Mouse (Mus musculus) forebrain, embryonic 13.5 days (tissue): Measurements from ENCODE around the gene Ninj2. TPM values are rescaled to one million over a fixed set of nuclear protein-coding genes. Genes with fewer than 3 reads are reported as not detected.

Experiments
- ATAC-seq: fragments of 200-750 bp; cut with Nextera tagmentation; 2 replicates; pipeline ENCODE4 v1.8.0; 2017
- H3K27ac ChIP-seq: fragments of 300-500 bp; sonication (generic); 2 replicates; pipeline ENCODE4 v1.5.1; 2015; ENCODE audit warnings: inconsistent platforms, mild to moderate bottlenecking, moderate library complexity
- H3K27me3 ChIP-seq: fragments of 300-500 bp; sonication (generic); 2 replicates; pipeline ENCODE4 v1.6.1; 2015; ENCODE audit warnings: mild to moderate bottlenecking, inconsistent platforms
- H3K36me3 ChIP-seq: fragments of 300-500 bp; sonication (generic); 2 replicates; pipeline ENCODE4 v1.6.1; 2015; ENCODE audit warnings: mild to moderate bottlenecking, inconsistent platforms; ENCODE audit not compliant: poor library complexity, severe bottlenecking
- H3K4me1 ChIP-seq: fragments of 300-500 bp; sonication (generic); 2 replicates; pipeline ENCODE4 v1.6.1; 2015; ENCODE audit warnings: inconsistent platforms
- H3K4me2 ChIP-seq: fragments of 300-500 bp; sonication (generic); 2 replicates; pipeline ENCODE4 v1.6.1; 2015; ENCODE audit warnings: inconsistent platforms, mild to moderate bottlenecking, moderate library complexity
- H3K4me3 ChIP-seq: fragments of 300-500 bp; sonication (generic); 2 replicates; pipeline ENCODE4 v1.5.1; 2015; ENCODE audit warnings: mild to moderate bottlenecking, inconsistent platforms
- H3K9ac ChIP-seq: fragments of 300-500 bp; sonication (generic); 2 replicates; pipeline ENCODE4 v1.6.1; 2015; ENCODE audit warnings: mild to moderate bottlenecking, inconsistent platforms
- H3K9me3 ChIP-seq: fragments of 300-500 bp; sonication (generic); replicated peaks from 2 replicates; pipeline ENCODE4 v1.6.1; 2016; ENCODE audit warnings: inconsistent platforms
- WGBS: fragments of 180-500 bp; shearing (Covaris S2); methylation state at CpG from one replicate; pipeline ENCODE4 v1.1.7; 2015; 5-methylcytosine and 5-hydroxymethylcytosine counted together
- polyA plus RNA-seq: library from polyadenylated mRNA; unstranded; fragments of >200 nt; fragmentation: Nextera tagmentation; extraction: Ambion mirVana; gene quantifications from 2 replicates; pipeline ENCODE4 v1.2.1, GENCODE M21; 2015

The Ninj2 gene
- polyA plus RNA-seq, 1 experiment from 2014 or later: not detected

DNA sequence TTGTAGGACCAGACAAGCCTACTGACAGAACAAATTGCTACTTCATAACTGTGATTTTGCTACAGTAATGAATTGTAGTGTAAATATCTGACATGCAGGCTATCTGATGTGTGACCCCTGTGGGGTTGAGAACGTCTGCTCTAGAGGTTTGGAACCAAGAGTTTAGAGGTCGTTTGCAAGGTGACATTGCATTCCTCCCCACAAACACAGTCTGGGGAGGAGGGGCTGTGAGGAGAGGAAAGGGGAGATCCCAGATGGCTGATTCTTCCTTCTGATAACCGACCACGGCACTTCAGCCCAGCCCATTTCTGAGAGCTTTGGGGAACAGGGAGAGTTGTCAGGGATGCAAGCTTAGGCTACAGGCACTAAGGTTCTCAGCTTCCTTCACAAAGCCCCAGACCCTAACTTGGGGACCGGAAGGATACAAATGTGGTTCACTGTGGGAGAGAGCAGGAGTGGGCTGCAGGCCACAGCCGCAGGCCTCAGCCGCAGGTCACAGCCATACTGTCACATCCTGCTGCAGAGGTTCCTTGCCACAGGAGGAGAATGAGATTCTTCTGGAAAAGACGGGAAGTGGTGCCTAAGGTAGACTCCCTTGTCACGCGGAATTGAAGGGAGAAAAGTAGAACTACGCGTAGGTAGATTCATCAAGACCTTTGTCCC is 56.4 kb downstream of the Ninj2 start:
- H3K4me2 ChIP-seq: no peak overlapping the region
- H3K27me3 ChIP-seq: no peaks in the 10 kb centered on the region
- 84% methylated on average over 12 of the region's 12 CpGs for WGBS
- no peak overlapping the region for H3K9ac ChIP-seq
- no peak for ATAC-seq
- no peak overlapping the region for H3K27ac ChIP-seq
- no peaks in the 10 kb centered on the region for H3K4me1 ChIP-seq
- H3K4me3 ChIP-seq: no peak overlapping the region
- H3K9me3 ChIP-seq: no peaks in the 10 kb centered on the region
- no peaks in the 10 kb centered on the region for H3K36me3 ChIP-seq

DNA sequence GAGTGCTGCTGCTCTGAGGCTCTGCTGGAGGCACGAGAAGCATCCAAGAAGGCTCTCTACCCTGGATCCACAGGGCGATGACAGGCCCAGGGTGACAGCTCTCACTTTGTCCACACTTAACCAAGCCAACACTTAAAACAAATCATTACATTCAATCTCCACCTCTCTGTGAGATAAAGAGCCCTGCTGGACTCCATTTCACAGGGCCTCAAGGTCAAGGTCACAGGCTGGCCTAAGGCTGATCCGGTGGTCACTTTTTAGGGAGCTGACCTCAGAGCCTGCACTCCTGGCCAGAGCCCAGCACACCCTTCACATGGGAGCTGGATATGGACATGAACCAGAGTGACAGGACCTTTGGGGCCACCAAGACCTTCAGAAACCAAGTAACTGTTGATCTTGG is 57.1 kb downstream of the Ninj2 start:
- 90% methylated on average over 3 of the region's 3 CpGs for WGBS
- no peaks in the 10 kb centered on the region for H3K9me3 ChIP-seq
- H3K4me1 ChIP-seq: no peaks in the 10 kb centered on the region; the same call in 1 of the 2 replicates
- no peaks in the 10 kb centered on the region for H3K27me3 ChIP-seq
- H3K4me2 ChIP-seq: no peak overlapping the region
- ATAC-seq: no peak
- H3K4me3 ChIP-seq: no peak overlapping the region
- no peaks in the 10 kb centered on the region for H3K36me3 ChIP-seq
- no peak overlapping the region for H3K9ac ChIP-seq
- H3K27ac ChIP-seq: no peak overlapping the region

DNA sequence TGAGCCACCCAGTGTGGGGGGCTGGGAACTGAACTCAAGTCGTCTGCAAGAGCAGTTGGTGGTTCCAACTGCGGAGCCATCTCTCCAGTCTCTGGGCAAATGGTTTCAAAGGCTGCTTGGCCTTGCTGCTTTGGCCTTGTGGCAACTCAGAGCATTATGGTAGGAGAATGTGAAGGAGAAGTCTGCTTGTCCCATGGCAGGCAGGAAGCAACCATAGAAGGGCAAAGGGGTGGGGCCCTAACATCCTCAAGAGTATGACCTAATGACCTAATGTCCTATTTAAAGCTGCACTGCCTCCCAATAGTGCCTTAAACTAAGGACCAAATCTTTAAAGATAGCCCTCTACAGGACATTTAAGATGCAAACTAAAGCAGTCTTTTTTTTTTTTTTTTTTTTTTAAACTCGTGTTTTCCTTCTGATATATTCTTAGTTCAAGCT is 58.5 kb downstream of the Ninj2 start:
- no peaks in the 10 kb centered on the region for H3K27me3 ChIP-seq
- H3K4me2 ChIP-seq: no peak overlapping the region
- no peak overlapping the region for H3K4me3 ChIP-seq
- H3K9ac ChIP-seq: no peak overlapping the region
- no peaks in the 10 kb centered on the region for H3K36me3 ChIP-seq
- no peak overlapping the region for H3K27ac ChIP-seq
- ATAC-seq: no peak
- peaks cover 3% of the 10 kb centered on the region for H3K4me1 ChIP-seq
- 74% methylated on average over 3 of the region's 3 CpGs for WGBS
- no peaks in the 10 kb centered on the region for H3K9me3 ChIP-seq

DNA sequence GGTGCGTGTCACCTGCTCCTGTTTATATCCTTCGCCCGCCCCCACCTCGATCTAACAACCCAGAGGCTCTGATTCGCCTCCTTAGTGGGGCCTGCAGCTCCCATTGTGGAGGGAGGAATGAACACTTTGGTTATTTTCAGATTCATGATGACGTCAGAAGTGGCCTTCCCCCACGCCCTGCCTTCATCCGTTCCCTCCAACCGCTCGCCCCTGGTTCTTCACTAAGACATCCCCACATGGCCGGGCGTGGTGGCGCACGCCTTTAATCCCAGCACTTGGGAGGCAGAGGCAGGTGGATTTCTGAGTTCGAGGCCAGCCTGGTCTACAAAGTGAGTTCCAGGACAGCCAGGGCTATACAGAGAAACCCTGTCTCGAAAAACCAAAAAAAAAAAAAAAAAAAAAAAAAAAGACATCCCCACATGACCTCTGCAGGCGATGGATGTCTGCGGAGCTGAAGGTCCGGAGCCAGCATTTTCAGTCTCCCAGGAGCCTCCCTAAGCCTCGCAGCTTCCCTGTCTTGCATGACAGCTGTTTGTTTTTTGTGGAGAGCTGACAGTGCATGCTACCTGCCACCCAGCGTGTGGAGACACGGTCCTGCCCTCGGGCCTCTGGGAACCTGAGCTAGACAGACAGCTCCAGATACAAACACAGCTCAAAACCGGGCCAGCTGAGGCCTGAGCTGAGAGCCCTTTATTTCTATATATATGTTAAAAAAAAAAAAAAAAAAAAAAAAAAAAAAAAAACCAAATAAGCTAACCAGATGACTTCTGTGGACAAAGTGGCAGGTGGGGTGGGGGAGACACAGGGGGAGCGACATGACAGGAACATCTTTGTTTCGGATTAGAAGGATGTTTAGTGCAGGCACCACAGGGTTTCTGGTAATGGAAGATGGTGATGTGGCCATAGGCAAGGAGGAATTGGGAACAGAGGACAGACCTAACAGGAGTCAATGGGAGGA is 59.9 kb downstream of the Ninj2 start:
- WGBS: 90% methylated on average over 24 of the region's 26 CpGs
- no peak overlapping the region for H3K4me2 ChIP-seq
- H3K36me3 ChIP-seq: no peaks in the 10 kb centered on the region
- no peak overlapping the region for H3K9ac ChIP-seq
- H3K9me3 ChIP-seq: no peaks in the 10 kb centered on the region
- H3K27ac ChIP-seq: no peak overlapping the region
- peaks cover 17% of the 10 kb centered on the region for H3K4me1 ChIP-seq
- H3K27me3 ChIP-seq: no peaks in the 10 kb centered on the region
- H3K4me3 ChIP-seq: no peak overlapping the region
- ATAC-seq: no peak

DNA sequence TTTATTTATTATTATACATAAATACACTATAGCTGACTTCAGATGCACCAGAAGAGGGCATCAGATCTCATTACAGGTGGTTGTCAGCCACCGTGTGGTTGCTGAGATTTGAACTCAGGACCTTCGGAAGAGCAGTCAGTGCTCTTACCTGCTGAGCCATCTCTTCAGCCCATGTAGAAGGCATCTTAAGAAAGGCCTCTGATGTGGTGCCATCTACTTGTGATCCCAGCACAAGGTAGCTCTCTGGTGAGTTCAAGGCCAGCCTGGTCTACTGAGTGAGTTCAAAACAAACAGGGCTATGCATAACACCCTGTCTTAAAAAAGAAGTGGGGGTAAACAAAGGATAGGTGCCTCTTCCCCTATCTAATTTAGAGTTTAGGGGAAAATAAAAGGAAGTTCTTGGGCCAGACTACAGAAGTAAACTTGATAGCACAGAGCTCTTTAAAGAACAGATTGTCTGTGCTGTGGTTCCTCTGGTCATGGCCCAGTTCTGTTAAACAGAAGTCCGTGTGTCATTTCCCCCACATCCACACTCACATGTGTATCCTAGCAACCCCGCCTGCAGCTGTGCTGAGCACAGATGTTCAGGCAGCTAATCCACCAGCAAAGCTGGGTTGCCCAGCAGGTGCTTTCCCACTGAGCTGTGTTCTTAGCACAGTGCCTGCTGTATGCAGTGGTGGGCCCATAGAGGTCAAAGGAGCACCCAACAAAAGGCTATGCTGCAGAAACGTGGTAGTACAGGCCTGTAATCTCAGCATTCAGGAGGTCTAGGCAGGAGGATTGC is 61.6 kb downstream of the Ninj2 start:
- ATAC-seq: no peak
- H3K4me2 ChIP-seq: no peak overlapping the region
- H3K27ac ChIP-seq: no peak overlapping the region
- no peaks in the 10 kb centered on the region for H3K27me3 ChIP-seq
- H3K4me3 ChIP-seq: no peak overlapping the region
- H3K9ac ChIP-seq: no peak overlapping the region
- H3K36me3 ChIP-seq: no peaks in the 10 kb centered on the region
- WGBS: 68% methylated on average over 5 of the region's 5 CpGs
- H3K4me1 ChIP-seq: peaks cover 32% of the 10 kb centered on the region
- no peaks in the 10 kb centered on the region for H3K9me3 ChIP-seq

DNA sequence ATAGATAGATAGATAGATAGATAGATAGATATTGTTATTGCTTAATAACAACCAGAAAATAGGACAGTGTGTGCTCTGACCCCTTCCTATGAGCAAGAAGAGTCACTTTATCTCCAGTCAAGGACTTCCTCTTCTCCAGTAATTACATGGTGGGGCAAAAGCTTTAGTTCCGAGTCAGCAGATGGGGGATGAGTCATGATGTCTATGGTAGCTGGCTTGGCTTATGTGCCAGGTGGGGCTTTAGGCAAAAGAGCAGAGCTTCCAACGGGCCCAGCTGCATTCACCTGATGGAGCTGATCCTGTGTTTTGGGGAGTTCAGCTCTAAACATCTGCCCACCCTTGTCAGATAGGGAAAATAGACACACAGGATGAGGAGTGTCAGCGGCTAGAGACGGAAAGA is 62.4 kb downstream of the Ninj2 start:
- no peaks in the 10 kb centered on the region for H3K36me3 ChIP-seq
- H3K9me3 ChIP-seq: no peaks in the 10 kb centered on the region
- no peak overlapping the region for H3K4me2 ChIP-seq
- 94% methylated on average over 4 of the region's 4 CpGs for WGBS
- no peak overlapping the region for H3K9ac ChIP-seq
- peaks cover 38% of the 10 kb centered on the region for H3K4me1 ChIP-seq
- no peak for ATAC-seq
- no peaks in the 10 kb centered on the region for H3K27me3 ChIP-seq
- H3K27ac ChIP-seq: no peak overlapping the region
- no peak overlapping the region for H3K4me3 ChIP-seq

DNA sequence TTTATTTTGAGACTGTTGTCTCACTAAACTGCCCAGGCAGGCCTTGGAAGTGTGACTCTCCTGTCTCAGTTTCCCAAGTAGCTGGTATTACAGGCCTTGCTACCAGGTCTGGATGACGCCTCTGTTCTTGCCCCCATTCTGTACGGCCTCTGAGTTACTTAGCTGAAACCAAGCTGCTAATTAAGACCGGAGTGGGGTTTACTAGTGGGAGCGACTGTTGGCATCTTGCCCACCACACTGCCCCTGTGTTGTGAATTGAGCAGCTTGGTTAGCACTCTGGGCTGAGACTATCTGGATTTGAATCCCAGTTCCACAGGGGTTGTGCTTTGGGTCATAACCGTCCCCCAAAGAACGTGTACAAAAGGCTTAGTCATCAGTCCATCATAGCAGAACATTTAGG is 64.3 kb downstream of the Ninj2 start:
- H3K36me3 ChIP-seq: no peaks in the 10 kb centered on the region
- peak overlapping the region; percentile 2; the same call in 1 of the 2 replicates for H3K9ac ChIP-seq
- WGBS: 25% methylated on average over 6 of the region's 6 CpGs
- H3K4me1 ChIP-seq: peaks cover 38% of the 10 kb centered on the region
- H3K27ac ChIP-seq: no peak overlapping the region; the same call in 1 of the 2 replicates
- no peaks in the 10 kb centered on the region for H3K9me3 ChIP-seq
- H3K27me3 ChIP-seq: no peaks in the 10 kb centered on the region
- H3K4me2 ChIP-seq: no peak overlapping the region
- ATAC-seq: peak; percentile 61
- H3K4me3 ChIP-seq: no peak overlapping the region

DNA sequence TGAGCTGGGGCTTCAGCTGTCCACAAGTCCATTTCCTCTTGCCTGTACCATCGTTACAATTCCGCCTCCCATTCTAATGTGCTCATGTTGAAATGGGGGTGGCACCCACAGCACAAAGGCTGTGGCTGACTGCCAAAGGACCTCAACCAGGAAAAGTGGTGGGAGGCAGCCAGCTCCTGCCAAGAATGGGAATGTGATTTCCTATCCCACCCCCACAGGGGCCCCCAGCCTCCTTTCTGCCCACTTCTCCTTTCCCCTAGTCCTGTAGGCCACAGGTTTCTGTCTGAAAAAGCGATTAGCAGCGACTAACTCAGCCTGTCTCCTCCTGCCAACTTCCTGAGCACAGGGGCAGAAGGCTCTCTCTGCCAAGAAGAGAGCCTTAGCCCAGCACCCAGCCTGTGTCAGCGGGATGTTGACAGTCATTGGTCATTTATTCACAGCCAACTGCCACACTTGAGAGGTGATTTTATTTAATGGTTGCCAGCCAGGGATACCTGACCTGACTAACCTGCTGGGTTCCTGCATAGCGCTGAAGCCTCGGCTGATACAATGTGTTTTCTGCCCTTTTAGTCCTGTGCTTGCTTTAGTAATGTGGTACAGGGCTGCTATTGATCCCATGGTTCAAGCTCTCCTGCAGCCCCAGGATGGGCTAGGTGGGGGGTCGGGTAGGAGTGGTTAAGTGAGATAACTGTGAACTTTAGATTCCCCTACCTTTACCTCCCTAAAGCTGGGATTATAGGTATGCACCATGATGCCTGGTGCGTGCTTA is 66.2 kb downstream of the Ninj2 start:
- 45% methylated on average over 9 of the region's 9 CpGs for WGBS

DNA sequence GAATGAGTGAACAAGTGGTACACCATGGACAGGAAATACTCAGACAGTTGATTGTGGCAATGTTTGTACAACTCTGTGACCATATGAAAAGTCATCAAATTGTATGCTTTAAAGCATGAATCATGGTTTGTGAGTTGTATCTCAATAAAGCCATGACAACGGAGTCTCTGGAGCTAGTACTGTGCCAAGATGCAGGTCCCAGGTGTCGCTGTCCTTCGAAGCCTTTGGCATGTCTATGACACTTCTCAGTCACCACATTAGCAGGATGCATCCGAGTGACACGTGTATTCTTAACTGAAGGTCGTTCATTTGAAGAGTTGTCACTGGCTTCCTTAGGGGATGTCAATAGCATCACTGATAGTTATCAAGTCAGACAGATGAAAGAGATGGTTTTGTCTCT is 69.8 kb downstream of the Ninj2 start:
- 87% methylated on average over 6 of the region's 6 CpGs for WGBS
- Histone ChIP-seq H3K9me3 (no peaks in the 10 kb centered on the region), H3K9ac (no peak overlapping the region), H3K4me2 (no peak overlapping the region), H3K27me3 (no peaks in the 10 kb centered on the region), H3K4me3 (no peak overlapping the region), H3K36me3 (no peaks in the 10 kb centered on the region), H3K27ac (no peak overlapping the region), H3K4me1 (peaks cover 22% of the 10 kb centered on the region)
- no peak for ATAC-seq

More for the DNA sequence above, 66.2 kb downstream of the Ninj2 start:
- Histone ChIP-seq H3K4me1 (peaks cover 38% of the 10 kb centered on the region), H3K4me3 (no peak overlapping the region), H3K9me3 (no peaks in the 10 kb centered on the region), H3K36me3 (no peaks in the 10 kb centered on the region), H3K27ac (peak overlapping the region; percentile 59), H3K9ac (no peak overlapping the region), H3K4me2 (peak overlapping the region; percentile 15; the same call in 1 of the 2 replicates), H3K27me3 (no peaks in the 10 kb centered on the region)
- ATAC-seq: peak; percentile 80

DNA sequence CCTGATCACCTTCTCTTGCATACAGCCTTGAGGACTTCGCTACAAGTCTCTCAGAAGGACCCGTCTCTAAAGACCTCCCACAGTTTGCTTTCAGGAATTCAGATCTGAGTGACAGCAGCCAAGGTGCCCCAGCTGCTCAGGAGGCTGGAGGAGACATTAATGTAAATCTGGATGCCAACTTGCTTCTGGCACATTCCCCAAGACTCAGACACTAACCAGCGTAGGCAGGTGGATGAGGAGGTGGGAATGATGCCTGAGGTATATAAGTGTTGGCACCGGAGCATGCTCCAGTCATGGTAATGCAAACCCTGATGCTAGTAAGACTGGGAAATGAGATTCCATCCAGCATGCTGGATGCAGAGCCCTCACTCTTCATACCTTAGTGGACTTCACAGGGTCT is 71.6 kb downstream of the Ninj2 start:
- no peak overlapping the region for H3K4me3 ChIP-seq
- H3K4me1 ChIP-seq: peaks cover 5% of the 10 kb centered on the region
- H3K27me3 ChIP-seq: no peaks in the 10 kb centered on the region
- no peak overlapping the region for H3K4me2 ChIP-seq
- H3K9me3 ChIP-seq: no peaks in the 10 kb centered on the region
- no peak overlapping the region for H3K9ac ChIP-seq
- ATAC-seq: no peak
- WGBS: 69% methylated on average over 4 of the region's 4 CpGs
- no peaks in the 10 kb centered on the region for H3K36me3 ChIP-seq
- H3K27ac ChIP-seq: no peak overlapping the region

DNA sequence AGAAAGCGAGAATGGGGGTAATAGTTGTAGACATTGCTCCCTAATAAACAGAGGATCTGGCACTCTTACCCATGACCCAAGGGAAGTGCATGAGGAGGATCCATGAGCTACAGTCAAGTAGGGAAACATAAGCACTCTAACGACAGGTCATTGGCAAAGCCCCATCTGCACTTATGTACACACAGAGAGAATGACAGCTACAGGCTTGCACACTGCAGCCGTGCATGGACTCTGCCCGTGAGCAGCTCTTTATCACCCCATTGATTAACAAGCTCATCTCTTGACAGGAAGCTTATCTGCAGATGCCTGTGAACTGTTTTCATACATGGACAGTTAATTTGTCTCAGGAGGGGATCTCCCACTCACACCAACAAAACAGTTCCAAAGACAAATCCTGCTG is 74.4 kb downstream of the Ninj2 start:
- Histone ChIP-seq H3K4me1 (no peaks in the 10 kb centered on the region), H3K27ac (no peak overlapping the region), H3K4me3 (no peak overlapping the region), H3K4me2 (no peak overlapping the region), H3K9me3 (no peaks in the 10 kb centered on the region), H3K27me3 (no peaks in the 10 kb centered on the region), H3K36me3 (no peaks in the 10 kb centered on the region), H3K9ac (no peak overlapping the region)
- 80% methylated on average over 4 of the region's 4 CpGs for WGBS
- no peak for ATAC-seq
